Mouse (Mus musculus): ENCODE results near the gene Gm3336.
A peak's percentile ranks its signal among the peaks of the same experiment; 100 is the strongest.

GRCm38 (mm10) chr8:70752000-70752764 lies 33.8 kb downstream of the Gm3336 start:
- TF ChIP-seq CTCF (IDR thresholded peaks at IDR 0.05; ENCODE audit: extremely low read depth, insufficient read length, insufficient replicate concordance, low read depth, low read length) = peak; percentile 35; the same call in 1 of the 2 replicates
- TF ChIP-seq POLR2A (IDR thresholded peaks at IDR 0.05; ENCODE audit: low read depth, low read length) = no peak

All from small intestine, adult 2 months (tissue).